Mouse (Mus musculus) forebrain, embryonic 16.5 days (tissue): ENCODE measurements around the gene Tapt1. TPM values are rescaled to one million over a fixed set of nuclear protein-coding genes. Genes with fewer than 3 reads are reported as not detected.

Source experiments
- ATAC-seq: fragments of 200-750 bp; cut with Nextera tagmentation; 2 replicates; pipeline ENCODE4 v1.8.0; 2017; ENCODE audit warnings: mild to moderate bottlenecking, moderate library complexity
- H3K27ac ChIP-seq: fragments of 300-500 bp; sonication (generic); 2 replicates; pipeline ENCODE4 v1.5.1; 2014; ENCODE audit warnings: low read length, control low read depth
- H3K27me3 ChIP-seq: fragments of 300-500 bp; sonication (generic); replicated peaks from 2 replicates; pipeline ENCODE4 v1.6.1; 2014; ENCODE audit warnings: low read length; ENCODE audit not compliant: control insufficient read depth, insufficient read depth
- H3K36me3 ChIP-seq: fragments of 300-500 bp; sonication (generic); 2 replicates; pipeline ENCODE4 v1.6.1; 2014; ENCODE audit not compliant: control insufficient read depth, insufficient read depth
- H3K4me1 ChIP-seq: fragments of 300-500 bp; sonication (generic); replicated peaks from 2 replicates; pipeline ENCODE4 v1.6.1; 2014; ENCODE audit warnings: low read length; ENCODE audit not compliant: control insufficient read depth, insufficient read depth
- H3K4me2 ChIP-seq: fragments of 300-500 bp; sonication (generic); 2 replicates; pipeline ENCODE4 v1.6.1; 2014; ENCODE audit warnings: mild to moderate bottlenecking, low read length, control low read depth
- H3K4me3 ChIP-seq: fragments of 300-500 bp; sonication (generic); replicated peaks from 2 replicates; pipeline ENCODE4 v1.5.1; 2014; ENCODE audit warnings: mild to moderate bottlenecking, low read length, control low read depth
- H3K9ac ChIP-seq: fragments of 300-500 bp; sonication (generic); replicated peaks from 2 replicates; pipeline ENCODE4 v1.6.1; 2014; ENCODE audit warnings: low read depth, low read length, control low read depth
- H3K9me3 ChIP-seq: fragments of 300-500 bp; sonication (generic); 2 replicates; pipeline ENCODE4 v1.6.1; 2016; ENCODE audit warnings: low read length; ENCODE audit not compliant: control insufficient read depth
- WGBS: fragments of 180-500 bp; shearing (Covaris S2); extraction: QIAGEN DNeasy Blood & Tissue Kit; methylation state at CpG from one replicate; pipeline ENCODE4 v1.1.7; 2014; 5-methylcytosine and 5-hydroxymethylcytosine counted together
- polyA plus RNA-seq: library from polyadenylated mRNA; unstranded; fragments of >200 nt; fragmentation: Nextera tagmentation; extraction: Ambion mirVana; gene quantifications from 2 replicates; pipeline ENCODE4 v1.2.1, GENCODE M21; 2015

Tapt1 gene
- polyA plus RNA-seq, 1 experiment from 2014 or later: 27.3 TPM

DNA sequence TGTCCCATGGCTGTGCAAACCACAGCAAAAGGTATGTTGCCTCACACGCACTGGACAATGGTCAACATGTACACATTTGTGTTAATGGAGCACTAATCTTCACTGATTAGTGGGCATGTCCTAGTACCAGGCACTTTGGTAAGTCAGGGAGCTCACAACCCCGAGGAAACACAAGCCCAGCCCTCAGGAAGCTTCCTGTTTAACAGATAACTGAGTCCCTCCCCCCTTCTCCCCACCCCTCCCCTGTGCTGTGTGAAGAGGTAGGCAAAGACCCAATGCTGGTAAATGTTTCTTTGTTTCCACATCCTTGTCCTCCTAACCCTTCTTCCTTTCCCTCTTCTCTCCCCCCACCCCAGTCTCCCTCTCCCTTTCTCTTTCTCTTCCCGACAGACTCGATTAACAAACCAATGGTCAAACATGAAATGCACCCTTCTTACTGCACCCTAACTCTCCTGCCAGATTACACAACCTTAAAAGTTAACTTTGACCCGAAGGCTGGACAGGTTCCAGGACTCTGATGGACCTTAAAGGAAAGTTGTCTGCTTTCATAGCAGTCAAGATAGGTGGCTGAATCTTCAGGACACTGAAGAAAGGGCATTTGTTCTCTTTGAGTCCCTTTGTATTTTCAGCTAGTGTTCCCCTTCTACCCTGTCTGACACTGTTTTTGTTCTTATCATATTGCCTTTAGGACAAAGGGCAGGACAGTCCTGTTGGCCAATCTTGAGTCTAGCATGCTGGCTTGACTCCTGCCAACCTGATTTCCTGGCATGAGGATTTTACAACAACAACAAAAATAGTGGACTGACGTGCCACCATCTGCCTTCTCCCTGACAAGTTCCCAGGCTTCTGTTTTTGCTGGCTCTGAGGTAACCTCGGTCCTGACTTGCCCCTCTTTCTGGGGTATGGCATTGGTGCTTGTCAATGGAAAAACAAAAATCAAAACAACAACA, 13.0 kb upstream of the Tapt1 start:
- WGBS: 68% methylated on average over 7 of the region's 7 CpGs
- ATAC-seq: no peak
- no peak overlapping the region for H3K4me2 ChIP-seq
- no peak overlapping the region for H3K4me3 ChIP-seq
- no peaks in the 10 kb centered on the region for H3K36me3 ChIP-seq
- H3K9me3 ChIP-seq: no peaks in the 10 kb centered on the region
- peaks cover 5% of the 10 kb centered on the region for H3K4me1 ChIP-seq
- no peaks in the 10 kb centered on the region for H3K27me3 ChIP-seq
- no peak overlapping the region for H3K9ac ChIP-seq
- no peak overlapping the region for H3K27ac ChIP-seq

DNA sequence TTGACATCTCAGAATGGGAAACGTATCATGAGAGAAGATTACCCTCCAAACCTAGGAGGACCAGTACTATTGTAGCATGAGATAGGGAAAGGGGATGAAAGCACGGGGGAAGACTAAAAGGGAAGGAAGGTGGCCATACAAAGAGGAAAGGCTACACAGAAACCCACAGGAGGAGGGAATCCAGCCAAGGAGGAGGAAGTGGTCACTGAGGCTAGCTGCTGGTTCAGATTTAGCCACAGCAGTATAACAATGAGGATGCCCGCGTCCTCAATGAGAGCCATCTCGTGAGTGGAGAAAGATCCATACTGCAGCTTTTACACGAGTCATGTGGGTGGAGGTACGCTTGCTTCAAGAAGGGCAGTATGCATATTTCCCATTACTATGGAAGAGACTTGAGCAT, 11.8 kb upstream of the Tapt1 start:
- Histone ChIP-seq H3K4me2 (no peak overlapping the region), H3K9ac (no peak overlapping the region), H3K9me3 (no peaks in the 10 kb centered on the region), H3K36me3 (no peaks in the 10 kb centered on the region), H3K27me3 (no peaks in the 10 kb centered on the region), H3K4me3 (no peak overlapping the region), H3K27ac (no peak overlapping the region), H3K4me1 (peaks cover 11% of the 10 kb centered on the region)
- ATAC-seq: no peak
- 93% methylated on average over 7 of the region's 7 CpGs for WGBS

DNA sequence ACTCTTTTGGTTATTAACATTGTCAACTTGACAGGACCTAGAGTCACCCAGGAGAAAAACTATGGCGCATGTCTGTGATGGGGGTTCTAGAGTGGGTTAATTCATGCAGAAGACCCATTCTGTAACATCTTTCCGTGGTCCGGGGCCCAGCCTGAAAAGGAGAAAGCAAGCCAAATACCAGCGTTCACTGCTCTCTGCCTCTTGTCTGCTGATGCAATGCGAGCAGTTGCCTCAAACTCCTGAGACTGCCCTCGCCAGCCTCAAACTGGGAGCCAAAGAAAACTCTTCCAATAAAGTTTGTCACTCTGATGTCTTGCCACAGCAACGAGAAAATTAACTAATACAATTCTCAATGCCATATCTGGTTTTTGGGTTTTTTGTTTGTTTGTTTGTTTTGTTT, 8.2 kb upstream of the Tapt1 start:
- Histone ChIP-seq H3K27me3 (no peaks in the 10 kb centered on the region), H3K9ac (no peak overlapping the region), H3K9me3 (no peaks in the 10 kb centered on the region), H3K4me2 (no peak overlapping the region), H3K4me1 (peaks cover 11% of the 10 kb centered on the region), H3K4me3 (no peak overlapping the region), H3K36me3 (no peaks in the 10 kb centered on the region), H3K27ac (no peak overlapping the region)
- 53% methylated on average over 7 of the region's 7 CpGs for WGBS
- ATAC-seq: peak; percentile 19; the same call in 1 of the 2 replicates

DNA sequence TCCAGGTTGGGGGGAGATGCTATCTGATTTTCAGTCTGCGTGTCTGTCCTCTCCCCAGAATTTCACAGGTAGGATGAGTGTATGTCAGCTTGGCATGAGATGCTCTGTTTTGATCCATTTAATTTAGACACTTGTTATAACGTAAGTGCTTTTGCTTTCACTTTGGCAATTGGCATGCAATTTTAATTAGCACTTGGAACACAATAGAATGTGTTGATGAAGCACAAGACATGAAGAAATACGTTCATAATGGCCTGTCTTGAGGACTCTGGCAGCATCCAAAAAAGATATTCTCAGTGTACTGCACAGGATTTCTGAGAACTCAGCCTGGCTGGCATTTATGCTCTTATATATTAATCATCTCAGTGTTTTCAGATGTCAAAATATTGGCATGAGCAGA, 7.5 kb upstream of the Tapt1 start:
- H3K4me1 ChIP-seq: peaks cover 11% of the 10 kb centered on the region
- H3K36me3 ChIP-seq: no peaks in the 10 kb centered on the region
- H3K9ac ChIP-seq: no peak overlapping the region
- ATAC-seq: peak; percentile 86
- WGBS: 31% methylated on average over 3 of the region's 3 CpGs
- H3K27me3 ChIP-seq: no peaks in the 10 kb centered on the region
- H3K9me3 ChIP-seq: no peaks in the 10 kb centered on the region
- no peak overlapping the region for H3K4me2 ChIP-seq
- H3K27ac ChIP-seq: no peak overlapping the region
- no peak overlapping the region for H3K4me3 ChIP-seq

DNA sequence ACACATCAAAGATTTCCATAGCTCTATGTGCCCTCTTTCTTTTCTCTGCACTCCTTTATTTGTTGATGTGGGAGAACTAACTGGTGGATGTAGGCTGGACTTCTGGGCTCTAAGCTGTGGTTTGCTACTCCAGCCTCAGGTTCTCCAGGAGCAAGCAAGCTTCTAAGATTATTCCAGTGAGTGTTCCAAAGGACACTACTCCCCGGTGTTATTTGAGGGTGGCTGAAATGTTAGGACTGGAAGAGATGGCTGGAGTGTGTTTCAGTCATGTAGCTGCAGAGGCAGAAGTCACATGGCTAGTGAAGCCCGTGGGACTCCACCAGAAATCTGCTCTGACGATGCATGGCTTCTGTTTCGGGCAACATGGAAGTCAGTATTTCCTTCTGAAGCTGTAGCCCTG, 2.3 kb upstream of the Tapt1 start:
- H3K36me3 ChIP-seq: no peaks in the 10 kb centered on the region
- no peak for ATAC-seq
- H3K4me1 ChIP-seq: peaks cover 22% of the 10 kb centered on the region
- no peaks in the 10 kb centered on the region for H3K27me3 ChIP-seq
- no peak overlapping the region for H3K4me2 ChIP-seq
- H3K27ac ChIP-seq: no peak overlapping the region
- H3K4me3 ChIP-seq: no peak overlapping the region
- H3K9me3 ChIP-seq: no peaks in the 10 kb centered on the region
- WGBS: 89% methylated on average over 4 of the region's 4 CpGs
- no peak overlapping the region for H3K9ac ChIP-seq

DNA sequence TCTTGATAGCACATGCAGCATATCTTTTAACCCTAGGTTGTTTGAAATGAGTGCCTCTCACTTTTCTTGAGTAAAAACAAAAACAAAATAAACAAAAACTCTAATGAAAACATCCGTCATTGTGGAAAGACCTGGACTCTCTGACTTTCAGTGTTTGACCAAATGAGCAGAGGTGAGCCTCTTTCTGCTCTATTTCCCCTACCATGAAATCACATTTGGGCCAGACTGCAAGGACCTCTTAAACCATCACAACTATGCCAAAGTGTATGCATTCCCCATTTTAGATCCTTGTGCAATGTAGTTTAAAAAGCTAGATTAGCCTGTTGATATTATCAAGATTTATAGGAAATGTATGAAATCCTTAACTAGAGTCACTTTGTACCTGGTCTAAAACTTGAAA, 1.9 kb upstream of the Tapt1 start:
- ATAC-seq: no peak
- Histone ChIP-seq H3K27me3 (no peaks in the 10 kb centered on the region), H3K4me3 (no peak overlapping the region), H3K4me2 (no peak overlapping the region), H3K9ac (no peak overlapping the region), H3K36me3 (no peaks in the 10 kb centered on the region), H3K4me1 (peaks cover 21% of the 10 kb centered on the region), H3K27ac (no peak overlapping the region), H3K9me3 (no peaks in the 10 kb centered on the region)
- 68% methylated on average over 1 of the region's 1 CpGs for whole genome bisulfite sequencing

DNA sequence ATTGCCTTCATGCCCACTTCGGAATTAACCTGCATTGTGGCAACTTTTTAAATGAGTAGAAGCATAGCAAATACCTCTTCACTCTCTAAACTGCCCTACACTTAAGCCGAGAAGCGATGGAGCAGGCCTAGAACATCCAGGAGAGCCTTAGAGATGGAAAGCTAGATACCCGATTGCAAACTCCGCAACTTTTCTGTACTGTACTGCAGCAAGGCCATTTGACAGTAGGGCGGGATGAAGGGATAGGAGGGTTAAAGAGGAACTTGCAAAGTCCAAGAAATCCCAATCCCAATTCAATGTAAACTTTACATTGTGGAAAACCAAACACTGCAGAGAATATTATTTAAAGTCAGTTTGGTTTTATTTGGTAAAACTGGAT, 1.0 kb upstream of the Tapt1 start:
- ATAC-seq: no peak
- H3K27me3 ChIP-seq: no peaks in the 10 kb centered on the region
- 9% methylated on average over 6 of the region's 6 CpGs for WGBS
- peaks cover 21% of the 10 kb centered on the region for H3K4me1 ChIP-seq
- H3K4me2 ChIP-seq: peak overlapping the region; percentile 80
- H3K36me3 ChIP-seq: no peaks in the 10 kb centered on the region
- peak overlapping the region; percentile 93 for H3K9ac ChIP-seq
- H3K27ac ChIP-seq: no peak overlapping the region; the same call in 1 of the 2 replicates
- peak overlapping the region; percentile 65 for H3K4me3 ChIP-seq
- H3K9me3 ChIP-seq: no peaks in the 10 kb centered on the region

DNA sequence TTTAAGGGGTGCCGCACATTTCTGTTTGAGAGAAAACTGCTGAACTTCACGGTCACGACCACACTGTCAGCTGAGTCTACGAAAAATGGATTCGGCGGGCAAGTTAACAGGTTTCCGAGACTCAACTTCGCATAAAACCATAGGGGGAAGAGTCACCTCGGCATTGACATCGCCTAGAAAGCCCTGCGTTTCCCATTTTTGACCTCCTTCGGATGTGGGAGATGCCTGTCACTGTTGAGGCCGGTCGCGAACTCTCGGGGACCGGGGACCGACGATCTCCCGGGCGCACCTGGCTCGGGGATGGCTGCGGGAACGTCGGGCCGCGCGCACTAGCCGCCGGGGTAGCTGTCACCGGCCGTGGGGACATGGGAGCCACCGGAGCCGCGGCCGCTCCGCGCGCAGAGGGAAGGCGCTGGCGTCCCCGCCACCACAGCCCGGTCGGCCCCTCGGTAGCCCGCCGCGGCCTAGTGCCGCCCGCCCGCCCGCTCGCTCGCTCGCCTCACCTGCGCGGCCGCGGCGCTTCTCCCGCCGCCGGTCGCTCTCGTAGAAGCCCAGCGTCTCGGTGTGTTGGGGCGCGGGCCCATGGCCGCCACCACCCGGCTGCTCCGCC, 410 bp downstream of the Tapt1 start:
- Histone ChIP-seq H3K9me3 (no peaks in the 10 kb centered on the region), H3K36me3 (no peaks in the 10 kb centered on the region), H3K4me3 (peak overlapping the region; percentile 65), H3K9ac (peak overlapping the region; percentile 93), H3K4me1 (peaks cover 21% of the 10 kb centered on the region), H3K4me2 (peak overlapping the region; percentile 82), H3K27ac (peak overlapping the region; percentile 80), H3K27me3 (no peaks in the 10 kb centered on the region)
- ATAC-seq: no peak
- WGBS: under 1% methylated on average over 71 of the region's 72 CpGs

DNA sequence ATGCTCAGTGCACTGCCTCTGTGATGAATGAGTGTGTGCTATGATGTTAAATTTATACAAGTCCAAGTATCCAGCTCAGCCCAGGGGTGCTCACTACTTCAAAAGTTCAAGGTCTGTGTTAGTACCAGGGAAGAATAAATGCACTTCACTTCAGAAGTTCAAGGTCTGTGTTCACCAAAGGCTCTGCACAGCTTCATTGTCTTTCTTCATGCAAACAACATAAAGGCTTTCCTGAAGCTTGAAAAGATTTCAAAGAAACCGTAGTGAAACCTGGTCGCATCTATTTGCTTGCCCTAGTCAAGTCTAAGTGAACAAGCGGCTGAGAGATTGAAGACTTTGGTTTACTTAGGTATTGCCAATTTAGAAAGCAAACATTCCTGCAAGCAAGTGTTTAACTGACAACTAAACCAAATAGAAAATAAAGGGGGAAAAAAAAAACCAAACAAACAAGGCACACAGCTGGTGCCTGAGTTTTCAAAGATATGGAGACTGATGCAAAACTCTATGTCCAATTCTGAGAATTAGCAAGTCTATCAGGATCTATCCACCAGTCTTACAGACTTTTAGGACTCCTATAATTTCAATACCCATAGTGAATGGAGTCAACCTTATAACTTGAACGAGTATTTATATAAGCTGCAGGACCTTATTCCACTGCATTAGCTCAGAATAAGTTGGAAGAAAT, 1.4 kb downstream of the Tapt1 start:
- WGBS: 30% methylated on average over 4 of the region's 4 CpGs
- Histone ChIP-seq H3K9ac (no peak overlapping the region), H3K9me3 (no peaks in the 10 kb centered on the region), H3K4me1 (peaks cover 21% of the 10 kb centered on the region), H3K36me3 (no peaks in the 10 kb centered on the region), H3K4me2 (peak overlapping the region; percentile 82), H3K4me3 (peak overlapping the region; percentile 65), H3K27ac (no peak overlapping the region), H3K27me3 (no peaks in the 10 kb centered on the region)
- no peak for ATAC-seq
